Mouse (Mus musculus) liver, embryonic 14.5 days (tissue): Measurements from ENCODE around the gene Dedd2. TPM values are rescaled to one million over a fixed set of nuclear protein-coding genes. Genes with fewer than 3 reads are reported as not detected.

ENCODE experiments used
- ATAC-seq: fragments of 200-750 bp; cut with Nextera tagmentation; 2 replicates; pipeline ENCODE4 v1.8.0; 2017; ENCODE audit warnings: moderate number of reproducible peaks, mild to moderate bottlenecking, moderate library complexity; ENCODE audit not compliant: insufficient read depth
- DNase-seq, 3 experiments: peaks; one replicate each; pipeline ENCODE4 v3.0.0-alpha.2; 2012 to 2013; ENCODE audit warnings: low read depth in 3 of 3, low spot score in 3 of 3
- H3K27ac ChIP-seq: fragments of 300-500 bp; sonication (generic); 2 replicates; pipeline ENCODE4 v1.5.1; 2014; ENCODE audit warnings: moderate library complexity, mild to moderate bottlenecking, control low read depth, inconsistent platforms
- H3K27me3 ChIP-seq: fragments of 300-500 bp; sonication (generic); 2 replicates; pipeline ENCODE4 v1.6.1; 2014; ENCODE audit warnings: mild to moderate bottlenecking, low read length, moderate library complexity; ENCODE audit not compliant: control insufficient read depth, insufficient read depth
- H3K36me3 ChIP-seq: fragments of 300-500 bp; sonication (generic); replicated peaks from 2 replicates; pipeline ENCODE4 v1.6.1; 2014; ENCODE audit warnings: low read depth; ENCODE audit not compliant: control insufficient read depth, insufficient read depth
- H3K4me1 ChIP-seq, 2 experiments: fragments of 200-500 bp in 1 of 2; fragments of 300-500 bp in 1 of 2; sonication (generic) in 1 of 2; replicated peaks; 2 replicates each; pipeline ENCODE4 v1.6.1; 2012 to 2014; ENCODE audit warnings: antibody characterized with exemption in 1 of 2, inconsistent platforms in 1 of 2, low read length in 1 of 2; ENCODE audit not compliant: control insufficient read depth in 2 of 2, insufficient read depth in 2 of 2
- H3K4me2 ChIP-seq: fragments of 300-500 bp; sonication (generic); 2 replicates; pipeline ENCODE4 v1.6.1; 2014; ENCODE audit warnings: low read depth, mild to moderate bottlenecking, control low read depth, moderate library complexity
- H3K4me3 ChIP-seq, 2 experiments: fragments of 200-500 bp in 1 of 2; fragments of 300-500 bp in 1 of 2; sonication (generic) in 1 of 2; 2 replicates each; pipeline ENCODE4 v1.5.1; 2012 to 2014; ENCODE audit warnings: low read depth in 2 of 2, low read length in 2 of 2, mild to moderate bottlenecking in 2 of 2, control low read depth in 1 of 2, inconsistent platforms in 1 of 2, moderate library complexity in 1 of 2; ENCODE audit not compliant: insufficient read depth in 1 of 2
- H3K9ac ChIP-seq: fragments of 300-500 bp; sonication (generic); replicated peaks from 2 replicates; pipeline ENCODE4 v1.6.1; 2014; ENCODE audit warnings: mild to moderate bottlenecking, control low read depth, moderate library complexity
- H3K9me3 ChIP-seq: fragments of 300-500 bp; sonication (generic); 2 replicates; pipeline ENCODE4 v1.6.1; 2016; ENCODE audit warnings: low read length, mixed read lengths; ENCODE audit not compliant: control insufficient read depth
- CTCF ChIP-seq: IDR thresholded peaks from 2 replicates; pipeline ENCODE4 v1.5.1; 2016; ENCODE audit warnings: antibody characterized with exemption, low read depth, control low read depth
- EP300 ChIP-seq: IDR thresholded peaks from 2 replicates; pipeline ENCODE4 v1.6.1; 2016; ENCODE audit warnings: antibody characterized with exemption, low read depth
- WGBS: fragments of 180-500 bp; shearing (Covaris S2); extraction: QIAGEN DNeasy Blood & Tissue Kit; methylation state at CpG from one replicate; pipeline ENCODE4 v1.1.7; 2014; ENCODE audit not compliant: insufficient replicate concordance; 5-methylcytosine and 5-hydroxymethylcytosine counted together
- polyA plus RNA-seq, 2 experiments: library from polyadenylated mRNA; depleted of rRNA in 1 of 2; stranded (reverse) in 1 of 2; unstranded in 1 of 2; fragments of >200 nt; fragmentation: Nextera tagmentation in 1 of 2; extraction: Ambion mirVana in 1 of 2; gene quantifications; 2 replicates each; pipeline versions ENCODE4 v1.2.1 to v1.2.3; 2012 to 2014

The Dedd2 gene
- polyA plus RNA-seq, 2 experiments = 20.8 to 26.9 TPM

DNA sequence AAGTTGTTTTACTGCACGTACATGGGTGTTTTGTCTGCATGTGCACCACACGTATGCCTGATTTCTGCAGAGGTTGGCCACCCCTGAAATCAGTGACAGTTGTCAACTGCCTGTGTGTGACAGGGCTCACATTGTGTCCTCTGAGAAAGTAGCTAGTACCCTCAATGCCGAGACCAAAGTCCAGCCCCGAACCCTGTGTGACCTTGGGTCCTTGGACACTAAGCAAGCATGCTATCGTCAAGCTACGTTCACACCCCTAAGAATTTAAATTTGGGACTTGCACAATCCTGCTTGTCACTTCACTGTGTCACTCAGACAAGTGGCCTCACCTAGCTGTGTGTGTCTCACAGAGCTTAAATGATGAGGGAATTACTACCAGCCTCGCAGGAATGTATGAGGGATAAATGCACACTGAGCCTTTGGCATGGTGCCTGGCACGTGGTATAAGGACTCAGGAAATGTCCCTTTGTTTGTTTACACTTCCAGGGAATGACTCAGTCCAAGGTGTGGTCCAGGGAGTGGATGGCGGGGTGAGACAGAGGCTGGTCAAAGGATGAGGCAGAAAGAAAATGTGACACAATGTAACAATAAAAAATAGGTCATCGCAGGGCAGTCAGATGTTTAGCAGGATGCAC is 22.9 kb downstream of the Dedd2 start:
- ATAC-seq = no peak
- H3K4me2 ChIP-seq = no peak overlapping the region
- no peak overlapping the region for H3K4me3 ChIP-seq
- no peaks in the 10 kb centered on the region for H3K27me3 ChIP-seq
- no peak overlapping the region for H3K9ac ChIP-seq
- 63% methylated on average over 10 of the region's 10 CpGs for WGBS
- peaks cover 4% of the 10 kb centered on the region for H3K36me3 ChIP-seq
- H3K9me3 ChIP-seq = no peaks in the 10 kb centered on the region
- no peak for DNase-seq
- H3K27ac ChIP-seq = no peak overlapping the region
- peaks cover 34 to 37% of the 10 kb centered on the region in 2 experiments for H3K4me1 ChIP-seq
- no peak for TF ChIP-seq EP300

DNA sequence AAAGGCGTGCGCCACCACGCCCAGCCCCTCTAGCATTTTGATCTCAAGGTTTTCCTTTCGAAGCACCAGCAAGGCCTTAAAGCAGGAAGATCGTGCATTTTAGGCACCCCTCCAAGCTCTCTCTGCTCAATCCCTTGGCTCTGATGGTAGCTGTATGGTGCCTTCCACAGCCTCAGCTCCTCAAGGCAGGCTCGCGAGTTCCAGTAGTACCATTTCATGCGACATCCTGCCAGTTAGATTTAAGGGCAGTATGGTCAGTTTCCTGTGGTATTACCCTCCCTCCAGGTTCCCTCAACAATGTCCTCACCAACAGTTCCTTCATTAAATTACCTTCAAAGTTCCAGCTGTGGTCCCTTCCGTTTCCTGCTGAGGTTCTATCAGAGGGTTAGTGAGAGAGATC is 24.3 kb downstream of the Dedd2 start:
- Histone ChIP-seq H3K36me3 (no peaks in the 10 kb centered on the region; the same call in 1 of the 2 replicates), H3K27me3 (no peaks in the 10 kb centered on the region), H3K4me3 (no peak overlapping the region), H3K9ac (no peak overlapping the region), H3K4me2 (no peak overlapping the region), H3K4me1 (peaks cover 34 to 37% of the 10 kb centered on the region in 2 experiments), H3K27ac (peak overlapping the region; percentile 69), H3K9me3 (no peaks in the 10 kb centered on the region)
- ATAC-seq = no peak
- WGBS = 53% methylated on average over 9 of the region's 9 CpGs
- DNase-seq = no peak
- no peak for TF ChIP-seq EP300
- no peak for TF ChIP-seq CTCF

DNA sequence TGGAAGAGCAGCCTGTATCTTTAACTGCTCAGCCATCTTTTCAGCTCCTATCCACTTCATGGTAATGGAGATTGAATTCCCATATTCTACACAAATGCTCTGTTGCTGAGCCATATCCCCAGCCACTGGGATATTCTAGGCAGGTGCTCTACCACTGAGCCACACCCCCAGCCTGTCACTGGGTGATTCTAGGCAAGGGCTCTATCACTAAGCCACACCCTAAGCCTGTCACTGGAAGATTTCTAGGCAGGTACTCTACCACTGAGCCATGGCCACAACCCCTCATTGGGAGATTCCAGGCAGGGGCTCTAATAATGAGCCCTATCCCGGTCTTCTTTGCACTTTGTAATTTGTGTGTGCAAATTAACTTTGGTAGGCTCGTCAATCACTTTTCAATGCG is 25.3 kb downstream of the Dedd2 start:
- H3K9me3 ChIP-seq = no peaks in the 10 kb centered on the region
- no peaks in the 10 kb centered on the region for H3K27me3 ChIP-seq
- TF ChIP-seq EP300 (peak; percentile 78), CTCF (no peak)
- H3K4me1 ChIP-seq = peaks cover 34 to 37% of the 10 kb centered on the region in 2 experiments
- no peaks in the 10 kb centered on the region for H3K36me3 ChIP-seq
- H3K27ac ChIP-seq = peak overlapping the region; percentile 69
- H3K9ac ChIP-seq = no peak overlapping the region; the same call in 1 of the 2 replicates
- peak; percentile 97 for ATAC-seq
- no peak overlapping the region for H3K4me3 ChIP-seq
- peak; percentile 59 to 72 (median 64) for DNase-seq
- H3K4me2 ChIP-seq = peak overlapping the region; percentile 48
- 81% methylated on average over 3 of the region's 3 CpGs for WGBS

DNA sequence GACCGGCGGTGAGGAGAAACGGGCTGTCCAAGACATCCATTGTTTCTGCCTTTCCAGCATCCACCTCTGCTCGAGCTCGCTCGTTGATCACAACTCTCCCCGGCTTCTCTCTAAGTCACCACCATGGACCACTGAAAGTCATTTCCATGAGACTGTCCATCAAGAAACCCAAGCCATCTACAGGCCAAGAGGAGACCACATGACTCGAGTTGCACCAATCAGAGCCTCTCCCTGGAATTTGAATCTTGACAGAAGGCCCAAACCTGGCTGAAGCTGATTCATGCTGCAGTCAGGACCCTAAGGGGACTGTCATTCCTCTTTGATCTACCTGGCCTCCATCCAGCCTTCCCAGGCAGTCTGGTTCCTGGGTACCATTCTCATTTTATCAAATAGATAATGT is 28.3 kb downstream of the Dedd2 start:
- no peak overlapping the region for H3K27ac ChIP-seq
- no peaks in the 10 kb centered on the region for H3K27me3 ChIP-seq
- WGBS = 72% methylated on average over 8 of the region's 8 CpGs
- no peak overlapping the region for H3K9ac ChIP-seq
- no peak for DNase-seq
- no peaks in the 10 kb centered on the region for H3K36me3 ChIP-seq
- H3K4me1 ChIP-seq = peaks cover 28% of the 10 kb centered on the region in 2 experiments
- TF ChIP-seq CTCF = no peak
- no peak for TF ChIP-seq EP300
- H3K4me3 ChIP-seq = no peak overlapping the region
- H3K4me2 ChIP-seq = no peak overlapping the region
- ATAC-seq = no peak
- H3K9me3 ChIP-seq = no peaks in the 10 kb centered on the region

DNA sequence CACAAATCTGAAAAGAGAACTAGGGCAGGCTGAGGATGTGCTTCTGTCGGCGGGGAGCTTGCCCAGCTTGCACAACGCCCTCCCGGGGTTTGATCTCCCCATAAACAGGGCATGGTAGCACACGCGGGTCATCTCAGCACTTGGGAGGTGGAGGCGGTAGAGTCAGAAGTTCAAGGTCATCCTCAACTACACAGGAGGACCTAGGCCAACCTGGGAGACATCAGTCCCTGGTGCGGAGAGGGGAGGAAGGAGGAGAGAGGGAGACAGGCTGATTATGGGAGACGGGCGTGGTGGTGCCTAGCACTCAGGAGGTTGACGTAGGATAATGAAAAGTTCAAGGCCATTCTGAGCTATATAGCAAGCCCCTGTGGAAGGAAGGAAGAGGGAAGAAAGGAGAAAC is 29.6 kb downstream of the Dedd2 start:
- WGBS = 76% methylated on average over 11 of the region's 11 CpGs
- H3K27ac ChIP-seq = no peak overlapping the region
- peaks cover 18% of the 10 kb centered on the region in 2 experiments for H3K4me1 ChIP-seq
- TF ChIP-seq EP300 (no peak), CTCF (no peak)
- H3K9me3 ChIP-seq = no peaks in the 10 kb centered on the region
- H3K4me2 ChIP-seq = no peak overlapping the region
- H3K27me3 ChIP-seq = no peaks in the 10 kb centered on the region
- no peaks in the 10 kb centered on the region for H3K36me3 ChIP-seq
- H3K4me3 ChIP-seq = no peak overlapping the region
- H3K9ac ChIP-seq = no peak overlapping the region
- no peak for DNase-seq
- ATAC-seq = no peak
